Mouse (Mus musculus) CH12.LX (cell line): ENCODE measurements around the gene Rad17.

Source experiments
- CTCF ChIP-seq, 2 experiments: IDR thresholded peaks in 1 of 2; conservative IDR thresholded peaks in 1 of 2; 2 replicates each; pipeline ENCODE4 v1.5.1; 2011 to 2012; ENCODE audit warnings: low read depth in 2 of 2, low read length in 2 of 2, improper control_type of control experiment in 1 of 2, inconsistent platforms in 1 of 2, mild to moderate bottlenecking in 1 of 2, moderate library complexity in 1 of 2
- GABPA ChIP-seq: IDR thresholded peaks from 2 replicates; pipeline ENCODE4 v1.6.1; 2012; ENCODE audit warnings: low read depth, low read length, improper control_type of control experiment, inconsistent platforms; ENCODE audit not compliant: insufficient replicate concordance
- SIN3A ChIP-seq: IDR thresholded peaks from 2 replicates; pipeline ENCODE4 v1.6.1; 2012; ENCODE audit warnings: low read length, improper control_type of control experiment, inconsistent platforms
- USF1 ChIP-seq: IDR thresholded peaks from 2 replicates; pipeline ENCODE4 v1.6.1; 2014; ENCODE audit warnings: low read depth, mild to moderate bottlenecking, inconsistent platforms, low read length, improper control_type of control experiment
- USF2 ChIP-seq: conservative IDR thresholded peaks from 2 replicates; pipeline ENCODE4 v1.6.1; 2011; ENCODE audit warnings: low read depth, low read length, improper control_type of control experiment

DNA sequence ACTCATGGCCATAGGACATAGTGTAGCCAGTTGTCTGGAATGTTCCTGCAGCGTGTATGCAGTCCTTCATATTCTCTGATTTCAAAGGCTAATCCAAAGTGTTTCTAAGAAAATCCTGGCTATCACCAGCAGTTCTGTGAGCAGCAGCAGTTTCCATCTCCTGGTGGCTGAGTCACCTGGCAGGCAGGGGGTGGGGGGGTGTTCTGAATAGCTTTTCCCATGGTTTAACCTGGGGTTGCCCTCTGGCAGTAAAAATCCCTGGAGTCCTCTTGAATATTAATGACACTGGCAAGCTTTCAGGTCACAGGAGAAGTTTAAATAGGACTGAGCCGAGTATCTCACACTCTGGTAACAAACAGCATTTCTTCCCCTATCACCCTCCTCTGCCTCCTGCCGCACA is 69.2 kb downstream of the Rad17 start:
- TF ChIP-seq USF2 (no peak), SIN3A (no peak), CTCF (conservative IDR thresholded peaks at IDR 0.05 in 1 of 2, IDR thresholded peaks at IDR 0.05 in 1 of 2; ENCODE audit: low read depth in 2 of 2, low read length in 2 of 2) (no peak), GABPA (no peak), USF1 (no peak)
